Mouse (Mus musculus) bone marrow, adult 2 months (tissue): ENCODE measurements at regions not wholly inside any gene's neighbourhood (a gene's known extent, or its start where the extent isn't known, plus 50 kb on each side); places are given as distances from the start of the nearest gene placed in this dataset.

Experiments
- CTCF ChIP-seq: fragments of 200-500 bp; IDR thresholded peaks from 2 replicates; pipeline ENCODE4 v1.5.1; 2011; ENCODE audit warnings: low read length, control low read depth; ENCODE audit not compliant: control insufficient read depth, insufficient read depth
- POLR2A ChIP-seq: fragments of 200-500 bp; IDR thresholded peaks from 2 replicates; pipeline ENCODE4 v1.6.1; 2011; ENCODE audit warnings: low read depth, mild to moderate bottlenecking, control low read depth, low read length, borderline replicate concordance; ENCODE audit not compliant: control insufficient read depth

- no peak for TF ChIP-seq POLR2A
- TF ChIP-seq CTCF, result no peak
Measured at GRCm38 (mm10) chr12:26206751-26207150, 208.3 kb downstream of the Rnf144a start.
